Mouse (Mus musculus) small intestine, adult 2 months (tissue): ENCODE data around the gene Ubr2. TPM values are rescaled to one million over a fixed set of nuclear protein-coding genes. Genes with fewer than 3 reads are reported as not detected.
A peak's percentile ranks its signal among the peaks of the same experiment; 100 is the strongest.

Experiments
- H3K27ac ChIP-seq: fragments of 200-500 bp; 2 replicates; pipeline ENCODE4 v1.5.1; 2012; ENCODE audit warnings: low read depth, low read length, control low read depth, inconsistent platforms; ENCODE audit not compliant: insufficient read depth
- H3K27me3 ChIP-seq: fragments of 200-500 bp; 2 replicates; pipeline ENCODE4 v1.6.1; 2012; ENCODE audit warnings: mild to moderate bottlenecking, moderate library complexity, low read length, inconsistent platforms; ENCODE audit not compliant: control insufficient read depth, insufficient read depth
- H3K36me3 ChIP-seq: fragments of 200-500 bp; 2 replicates; pipeline ENCODE4 v1.6.1; 2012; ENCODE audit warnings: mild to moderate bottlenecking, low read length, control low read depth, inconsistent platforms; ENCODE audit not compliant: control insufficient read depth, insufficient read depth
- H3K4me1 ChIP-seq: fragments of 200-500 bp; 2 replicates; pipeline ENCODE4 v1.6.1; 2012; ENCODE audit warnings: low read length, inconsistent platforms, mixed read lengths; ENCODE audit not compliant: control insufficient read depth, insufficient read depth, insufficient read length
- H3K4me3 ChIP-seq: fragments of 200-500 bp; 2 replicates; pipeline ENCODE4 v1.5.1; 2012; ENCODE audit warnings: low read depth, mild to moderate bottlenecking, control low read depth, inconsistent platforms, low read length, moderate library complexity
- CTCF ChIP-seq: fragments of 200-500 bp; IDR thresholded peaks from 2 replicates; pipeline ENCODE4 v1.5.1; 2012; ENCODE audit warnings: low read depth, mild to moderate bottlenecking, control low read depth, inconsistent platforms, low read length, moderate library complexity, mixed read lengths; ENCODE audit not compliant: insufficient replicate concordance, insufficient read length; ENCODE audit errors: extremely low read depth
- POLR2A ChIP-seq: fragments of 200-500 bp; IDR thresholded peaks from 2 replicates; pipeline ENCODE4 v1.6.1; 2012; ENCODE audit warnings: low read depth, mild to moderate bottlenecking, control low read depth, inconsistent platforms, low read length, moderate library complexity
- WGBS: fragments of 180-500 bp; shearing (Covaris S2); methylation state at CpG from one replicate; pipeline ENCODE4 v1.1.7; 2018; 5-methylcytosine and 5-hydroxymethylcytosine counted together
- polyA plus RNA-seq: library from polyadenylated mRNA; depleted of rRNA; stranded (reverse); fragments of >200 nt; gene quantifications from 2 replicates; pipeline ENCODE4 v1.2.3, GENCODE M21; 2012

The Ubr2 gene
- polyA plus RNA-seq, 1 experiment = 11.9 TPM

DNA sequence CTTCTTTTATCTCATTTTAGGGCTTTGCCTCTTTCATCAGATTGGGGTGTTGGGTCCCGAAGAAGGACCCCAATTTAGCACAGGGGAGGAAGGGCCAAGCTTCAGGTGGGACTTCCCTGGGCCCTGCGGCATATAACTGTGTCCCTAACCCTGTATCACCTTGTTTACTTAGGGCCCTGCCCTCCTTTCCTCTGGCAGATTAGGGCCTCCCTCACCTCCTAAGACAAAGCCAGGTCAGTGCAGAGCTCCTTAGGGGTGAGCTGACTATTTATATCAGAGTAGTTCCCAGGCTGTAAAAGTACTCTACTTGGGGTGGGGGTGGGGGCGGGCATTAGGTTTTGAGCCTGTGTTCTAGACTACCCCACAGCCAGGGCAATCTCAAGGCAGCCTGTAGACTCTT lies 95.2 kb downstream of the Ubr2 start:
- WGBS = 31% methylated on average over 3 of the region's 3 CpGs
- TF ChIP-seq CTCF (no peak), POLR2A (no peak)
- Histone ChIP-seq H3K27ac (no peak overlapping the region), H3K36me3 (no peaks in the 10 kb centered on the region), H3K4me1 (no peaks in the 10 kb centered on the region), H3K4me3 (no peak overlapping the region), H3K27me3 (no peaks in the 10 kb centered on the region)

DNA sequence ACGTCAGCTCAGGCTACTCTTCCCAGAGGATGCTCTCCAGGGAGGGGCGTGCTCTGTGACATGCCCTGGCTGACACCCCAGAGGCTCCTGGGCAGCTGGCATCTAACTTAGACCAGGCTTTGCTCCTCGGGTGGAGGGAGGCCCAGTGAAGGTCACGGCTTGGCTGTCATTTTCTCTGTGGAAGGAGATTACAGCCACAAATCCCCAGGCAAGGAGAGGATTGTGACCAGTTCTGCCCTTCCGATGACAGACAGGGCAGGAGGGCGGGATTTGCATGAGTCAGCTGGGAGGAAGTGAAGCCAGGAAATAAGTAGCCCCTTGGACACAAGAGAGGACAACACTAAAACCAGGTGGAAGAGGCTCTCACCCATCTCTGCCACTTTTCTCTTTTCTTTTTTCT lies 98.0 kb downstream of the Ubr2 start:
- Histone ChIP-seq H3K27ac (no peak overlapping the region), H3K27me3 (no peaks in the 10 kb centered on the region), H3K36me3 (no peaks in the 10 kb centered on the region), H3K4me1 (no peaks in the 10 kb centered on the region), H3K4me3 (no peak overlapping the region)
- 43% methylated on average over 6 of the region's 6 CpGs for WGBS
- TF ChIP-seq POLR2A (no peak), CTCF (no peak)

DNA sequence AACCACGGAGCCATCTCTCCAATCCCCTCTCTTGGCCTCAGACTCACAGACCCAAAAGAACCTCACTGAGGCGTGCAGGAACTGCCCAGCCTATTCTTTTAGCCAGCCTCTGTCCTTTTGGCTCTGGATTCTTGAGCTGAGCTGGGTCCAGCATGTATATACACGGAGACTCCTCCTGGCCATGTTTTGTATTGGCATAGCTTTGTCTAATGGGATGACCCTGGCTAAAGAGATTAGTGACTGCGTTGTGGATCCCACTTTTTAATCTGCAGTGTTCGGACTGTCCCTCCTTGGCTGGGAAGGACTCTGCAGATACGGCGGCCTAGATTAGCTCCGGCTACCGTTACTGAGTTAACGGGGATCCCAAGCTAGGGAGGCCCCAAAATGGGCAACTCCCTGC lies 100.2 kb downstream of the Ubr2 start, which contains the start of gene Prph2:
Gene Prph2 (plus strand): TSS at position 274 of the 400 bp plus-strand sequence.
- no peak for TF ChIP-seq POLR2A
- TF ChIP-seq CTCF = no peak
- Histone ChIP-seq H3K27me3 (no peaks in the 10 kb centered on the region), H3K27ac (no peak within 1 kb of the TSS), H3K36me3 (no peaks in the 10 kb centered on the region), H3K4me3 (no peak within 1 kb of the TSS), H3K4me1 (no peaks in the 10 kb centered on the region)
- WGBS = 85% methylated on average over 10 of the region's 10 CpGs

DNA sequence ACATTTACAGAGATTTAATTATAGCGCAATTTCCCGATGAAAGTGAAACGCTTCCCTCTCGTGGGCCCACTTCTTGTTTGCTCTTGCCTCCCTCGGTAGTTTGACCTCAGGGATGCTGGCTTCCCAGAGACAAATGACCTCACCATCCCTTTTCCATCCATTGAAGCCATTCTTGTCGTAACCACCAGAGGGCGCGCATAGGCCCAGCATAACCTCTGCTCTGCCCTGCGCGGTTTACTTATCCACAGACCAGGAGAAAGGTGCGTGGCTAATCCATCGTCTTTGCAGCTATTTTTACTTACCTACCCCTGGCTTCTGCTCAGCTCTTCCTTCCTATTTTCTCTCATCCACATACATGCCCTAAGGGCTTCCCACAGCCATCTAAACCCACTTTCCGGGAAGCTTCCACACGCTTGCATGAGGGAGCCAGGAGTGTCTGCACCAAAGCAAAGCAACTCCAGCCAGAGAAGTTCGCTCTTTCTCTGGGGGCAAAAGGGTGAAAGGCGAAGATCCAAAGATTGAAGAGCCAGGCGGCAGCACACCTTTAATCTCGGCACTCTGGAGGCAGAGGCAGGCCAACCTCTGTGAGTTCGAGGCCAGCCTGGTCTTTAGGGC lies 106.4 kb downstream of the Ubr2 start:
- Histone ChIP-seq H3K27ac (no peak overlapping the region), H3K27me3 (no peaks in the 10 kb centered on the region), H3K36me3 (no peaks in the 10 kb centered on the region), H3K4me3 (no peak overlapping the region), H3K4me1 (no peaks in the 10 kb centered on the region)
- TF ChIP-seq POLR2A (no peak; the same call in 1 of the 2 replicates), CTCF (peak; percentile 90; the same call in 1 of the 2 replicates)
- WGBS = 19% methylated on average over 19 of the region's 19 CpGs

DNA sequence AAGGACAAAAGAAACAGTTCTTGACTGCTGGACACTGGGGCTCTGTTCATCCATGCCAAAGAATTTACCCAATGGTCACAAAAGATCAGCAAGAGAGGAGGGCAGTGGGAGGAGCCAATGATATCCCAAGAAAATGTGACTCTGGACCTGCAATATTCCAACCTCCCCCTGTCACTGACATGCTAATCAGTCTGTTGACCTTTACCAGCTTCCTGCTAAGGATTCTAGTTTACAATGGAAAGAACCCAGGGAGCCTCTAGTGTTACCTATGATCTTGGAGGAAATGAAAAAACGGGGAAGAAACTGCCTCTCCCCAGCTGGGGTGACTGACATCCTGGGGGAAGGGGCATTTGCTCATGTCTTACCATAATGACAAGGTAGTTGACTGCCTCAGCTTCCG lies 109.4 kb downstream of the Ubr2 start:
- Histone ChIP-seq H3K27me3 (no peaks in the 10 kb centered on the region), H3K36me3 (no peaks in the 10 kb centered on the region), H3K4me1 (peaks cover 11% of the 10 kb centered on the region; the same call in 1 of the 2 replicates), H3K4me3 (no peak overlapping the region), H3K27ac (no peak overlapping the region)
- no peak for TF ChIP-seq CTCF
- TF ChIP-seq POLR2A = no peak
- 63% methylated on average over 2 of the region's 2 CpGs for WGBS

DNA sequence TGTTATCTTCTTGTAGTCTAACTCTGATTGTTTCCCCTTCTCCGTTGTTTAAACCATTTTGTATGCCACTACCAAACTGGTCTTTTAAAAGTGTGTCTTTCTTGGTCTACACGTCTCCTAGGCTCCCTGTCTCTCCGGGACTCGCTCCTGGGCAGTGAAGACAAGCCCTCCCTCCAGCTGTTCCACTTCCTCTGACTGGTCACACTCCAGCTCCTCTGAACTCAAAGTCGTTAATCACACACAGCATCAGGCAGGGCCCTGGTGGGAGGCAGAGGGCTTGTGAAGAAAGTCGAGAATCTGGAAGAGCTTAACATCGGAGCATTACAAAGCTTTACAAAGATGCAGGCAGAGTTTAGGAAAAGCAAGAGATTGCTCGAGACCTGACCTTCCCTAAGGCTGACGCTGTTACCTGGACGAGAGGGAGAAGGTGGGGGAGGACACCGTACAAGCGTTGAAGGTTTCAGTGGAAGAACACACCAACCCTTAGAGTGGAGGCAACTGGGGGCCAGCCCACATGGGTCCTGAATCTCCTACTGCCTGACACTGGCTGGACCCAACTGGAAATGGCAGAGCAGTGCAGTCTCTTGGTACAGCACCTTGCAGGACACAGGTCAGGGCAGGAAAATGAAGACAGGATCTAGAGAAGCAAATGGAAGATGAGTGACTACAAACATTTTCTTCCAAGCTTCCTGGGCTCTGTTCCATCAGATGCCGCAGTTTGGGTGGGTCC lies 113.0 kb downstream of the Ubr2 start:
- WGBS = 59% methylated on average over 13 of the region's 13 CpGs
- no peaks in the 10 kb centered on the region for H3K36me3 ChIP-seq
- H3K4me1 ChIP-seq = peaks cover 14% of the 10 kb centered on the region; the same call in 1 of the 2 replicates
- TF ChIP-seq CTCF = no peak
- TF ChIP-seq POLR2A = no peak
- no peak overlapping the region for H3K27ac ChIP-seq
- no peaks in the 10 kb centered on the region for H3K27me3 ChIP-seq
- no peak overlapping the region for H3K4me3 ChIP-seq

DNA sequence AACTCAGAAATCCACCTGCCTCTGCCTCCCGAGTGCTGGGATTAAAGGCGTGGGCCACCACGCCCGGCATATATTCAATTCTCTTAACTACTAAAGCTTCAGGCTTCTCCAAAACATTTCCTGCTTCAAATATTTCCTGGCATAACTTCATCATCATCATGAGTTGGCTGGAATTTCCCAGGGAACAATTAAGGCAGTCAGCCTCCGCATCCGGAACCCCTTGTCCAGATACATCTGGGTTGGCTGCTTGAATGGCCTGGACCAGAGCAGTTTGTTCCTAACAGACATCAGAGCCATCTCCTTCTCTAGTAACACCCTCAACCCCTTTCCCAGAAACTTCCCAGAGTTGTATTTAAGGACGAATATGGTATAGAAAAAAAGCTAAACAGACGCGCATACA lies 114.9 kb downstream of the Ubr2 start:
- TF ChIP-seq POLR2A (no peak), CTCF (no peak)
- H3K36me3 ChIP-seq = no peaks in the 10 kb centered on the region
- H3K27me3 ChIP-seq = no peaks in the 10 kb centered on the region
- 78% methylated on average over 9 of the region's 9 CpGs for WGBS
- no peak overlapping the region for H3K27ac ChIP-seq
- peaks cover 23% of the 10 kb centered on the region; the same call in 1 of the 2 replicates for H3K4me1 ChIP-seq
- no peak overlapping the region for H3K4me3 ChIP-seq
